Mouse (Mus musculus) liver, postnatal 0 days (tissue): ENCODE data around the gene Usp11.
"Not testable (repeated sequence)": the region's sequence is repeated elsewhere in the genome, so short reads cannot be mapped to it uniquely, and the experiment has no call there.

Experiments
- CTCF ChIP-seq: sonication (generic); IDR thresholded peaks from 2 replicates; pipeline ENCODE4 v1.5.1; 2016; ENCODE audit warnings: antibody characterized with exemption, low read depth
- EP300 ChIP-seq: IDR thresholded peaks from 2 replicates; pipeline ENCODE4 v1.6.1; 2016; ENCODE audit warnings: antibody characterized with exemption, low read depth, mild to moderate bottlenecking

DNA sequence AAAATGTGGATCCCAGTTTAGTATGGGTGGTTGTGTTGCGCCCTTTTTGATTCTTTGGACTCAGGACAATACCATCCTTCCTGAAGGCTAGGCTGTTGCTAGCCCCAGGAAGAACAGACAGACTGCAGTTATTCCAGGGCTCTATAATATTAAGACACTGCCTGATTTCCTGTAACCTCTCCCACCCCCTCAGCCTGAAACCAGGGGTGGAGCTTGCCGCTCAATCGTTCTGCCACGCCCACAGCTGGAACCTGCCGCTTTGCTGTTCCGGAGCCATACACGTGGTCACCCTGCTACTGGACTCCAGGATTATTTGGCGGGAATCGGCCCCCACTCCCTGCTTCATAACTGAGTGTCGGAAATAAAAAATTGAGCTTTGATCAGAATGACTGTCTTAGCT lies 26.3 kb downstream of the Usp11 start:
- not testable (repeated sequence) for TF ChIP-seq EP300, CTCF
